15 mouse cellular contexts compared by ENCODE assay signal in the genomic region with DNA sequence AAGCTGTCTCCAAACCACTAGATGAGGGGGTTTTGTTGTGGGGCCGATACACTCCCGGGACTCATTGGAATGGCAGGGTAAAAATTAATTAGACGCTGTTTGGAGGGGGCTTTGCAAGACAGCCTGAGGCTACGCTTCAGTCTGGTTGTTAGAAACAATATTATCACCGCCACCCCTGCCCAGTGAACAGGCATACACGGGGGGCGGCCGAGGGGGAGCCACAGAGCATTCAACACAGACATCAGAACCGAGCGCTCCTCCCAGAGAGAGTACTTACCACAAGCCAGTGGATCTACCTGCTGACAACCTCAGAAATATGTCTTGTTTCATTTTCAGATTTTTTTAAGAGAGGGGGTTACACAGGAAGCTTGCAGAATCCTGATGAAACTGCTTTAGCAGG.
A peak's percentile ranks its signal among the peaks of the same experiment; 100 is the strongest.
DNase-seq lines count a peak whose midpoint lies in the region; ATAC-seq lines count a peak whose summit lies in the region.
"Had no signal": no experiment of that assay in that cellular context is flagged by ENCODE, and none has a peak within 500 bp of the region (broad histone marks: within the 10 kb centered on the region; RNA-seq: fewer than 3 reads in every experiment).

No protein-coding gene starts in this region.

- no peaks in the 10 kb centered on the region for H3K36me3 ChIP-seq in kidney, embryonic 14.5 days (ENCODE audit: control insufficient read depth, insufficient read depth, low read length)
- no peaks in the 10 kb centered on the region for H3K36me3 ChIP-seq in forebrain, embryonic 13.5 days (ENCODE audit: poor library complexity, severe bottlenecking)
- H3K36me3 ChIP-seq in limb, embryonic 13.5 days = no peaks in the 10 kb centered on the region
- H3K36me3 ChIP-seq: lung, embryonic 15.5 days had no signal

- H3K4me1 ChIP-seq in kidney, embryonic 14.5 days (ENCODE audit: control insufficient read depth, insufficient read depth, low read length) = no peaks in the 10 kb centered on the region; the same call in 1 of the 2 replicates
- H3K4me1 ChIP-seq in forebrain, embryonic 13.5 days = peaks cover 17% of the 10 kb centered on the region
- peaks cover 30% of the 10 kb centered on the region for H3K4me1 ChIP-seq in limb, embryonic 13.5 days

- no peak overlapping the region for H3K9ac ChIP-seq in kidney, embryonic 14.5 days (ENCODE audit: low read depth, low read length)
- no peak overlapping the region for H3K9ac ChIP-seq in forebrain, embryonic 13.5 days
- no peak overlapping the region for H3K9ac ChIP-seq in limb, embryonic 13.5 days
- H3K9ac ChIP-seq: lung, embryonic 15.5 days had no signal

- no peak overlapping the region for H3K27ac ChIP-seq in kidney, embryonic 14.5 days (ENCODE audit: low read depth, low read length)
- H3K27ac ChIP-seq in forebrain, embryonic 13.5 days = 0 out of 2 replicates have a peak overlapping the region, but pooled peaks have one; percentile 8
- 0 out of 2 replicates have a peak overlapping the region, but pooled peaks have one; percentile 3 for H3K27ac ChIP-seq in limb, embryonic 13.5 days
- H3K27ac ChIP-seq: layer of hippocampus, adult 2 months; left cerebral cortex, adult 2 months; lung, embryonic 15.5 days had no signal

- H3K27me3 ChIP-seq in kidney, embryonic 14.5 days (ENCODE audit: control insufficient read depth, insufficient read depth, low read length) = no peaks in the 10 kb centered on the region
- H3K27me3 ChIP-seq in forebrain, embryonic 13.5 days = peaks cover 13% of the 10 kb centered on the region
- H3K27me3 ChIP-seq in limb, embryonic 13.5 days = no peaks in the 10 kb centered on the region
- H3K27me3 ChIP-seq: lung, embryonic 15.5 days had no signal

- ATAC-seq in kidney, embryonic 14.5 days (ENCODE audit: low FRiP score, low TSS enrichment) = peak; percentile 28; the same call in 1 of the 2 replicates
- no peak for ATAC-seq in forebrain, embryonic 13.5 days
- peak; percentile 21; the same call in 1 of the 2 replicates for ATAC-seq in limb, embryonic 13.5 days (ENCODE audit: low FRiP score, low read depth)

- H3K4me2 ChIP-seq in kidney, embryonic 14.5 days (replicated peaks; ENCODE audit: low read depth, low read length) = no peak overlapping the region
- no peak overlapping the region for H3K4me2 ChIP-seq in forebrain, embryonic 13.5 days
- peak overlapping the region; percentile 21 for H3K4me2 ChIP-seq in limb, embryonic 13.5 days (replicated peaks)
- H3K4me2 ChIP-seq: liver, embryonic 11.5 days; lung, embryonic 15.5 days had no signal

- H3K4me3 ChIP-seq in kidney, embryonic 14.5 days (ENCODE audit: low read length) = no peak overlapping the region
- H3K4me3 ChIP-seq in forebrain, embryonic 13.5 days = no peak overlapping the region
- no peak overlapping the region for H3K4me3 ChIP-seq in limb, embryonic 13.5 days
- H3K4me3 ChIP-seq: layer of hippocampus, adult 2 months; left cerebral cortex, adult 2 months; lung, embryonic 15.5 days had no signal

- no peak for DNase-seq in kidney, postnatal 4 days
- DNase-seq in retina, postnatal 1 day = peak; percentile 41
- DNase-seq in right cerebral cortex, adult 18-20 months = no peak
- DNase-seq in thymus, postnatal 25 days = no peak
- DNase-seq: adrenal gland, postnatal 14 days; cerebellum, adult 9-10 months; gastrocnemius, postnatal 10 days; heart, postnatal 10 days had no signal

- 60% methylated on average over 10 of the region's 10 CpGs for WGBS in kidney, embryonic 14.5 days
- WGBS in forebrain, embryonic 13.5 days = 37% methylated on average over 10 of the region's 10 CpGs
- 32% methylated on average over 10 of the region's 10 CpGs for WGBS in limb, embryonic 13.5 days

- no peaks in the 10 kb centered on the region for H3K9me3 ChIP-seq in kidney, embryonic 14.5 days (ENCODE audit: control insufficient read depth, low read length)
- no peaks in the 10 kb centered on the region for H3K9me3 ChIP-seq in forebrain, embryonic 13.5 days (replicated peaks)
- no peaks in the 10 kb centered on the region for H3K9me3 ChIP-seq in limb, embryonic 13.5 days
- H3K9me3 ChIP-seq: lung, embryonic 15.5 days had no signal
